Mouse (Mus musculus) myocyte (in vitro differentiated cells): ENCODE results near the gene Tmf1. TPM values are rescaled to one million over a fixed set of nuclear protein-coding genes. Genes with fewer than 3 reads are reported as not detected.

Source experiments
- H3K27me3 ChIP-seq: one replicate; pipeline ENCODE4 v1.6.1; 2011; ENCODE audit not compliant: control insufficient read depth, insufficient read depth, insufficient read length
- H3K36me3 ChIP-seq: one replicate; pipeline ENCODE4 v1.6.1; 2011; ENCODE audit not compliant: control insufficient read depth, insufficient read depth
- H3K4me2 ChIP-seq: one replicate; pipeline ENCODE4 v1.6.1; 2011; ENCODE audit warnings: low read depth, control low read depth
- H3K4me3 ChIP-seq: one replicate; pipeline ENCODE4 v1.5.1; 2011; ENCODE audit warnings: mild to moderate bottlenecking, control low read depth, moderate library complexity
- H3K79me2 ChIP-seq: one replicate; pipeline ENCODE4 v1.6.1; 2011; ENCODE audit not compliant: control insufficient read depth, insufficient read depth
- H3ac ChIP-seq: one replicate; pipeline ENCODE4 v1.6.1; 2011; ENCODE audit not compliant: control insufficient read depth, insufficient read length
- CEBPB ChIP-seq: IDR thresholded peaks from 2 replicates; pipeline ENCODE4 v1.6.1; 2011; ENCODE audit warnings: mild to moderate bottlenecking, moderate library complexity; ENCODE audit not compliant: poor library complexity, insufficient read depth, severe bottlenecking
- E2F4 ChIP-seq: IDR thresholded peaks from one replicate; pipeline ENCODE4 v1.6.1; 2011; ENCODE audit warnings: mild to moderate bottlenecking, control low read depth, moderate library complexity; ENCODE audit not compliant: insufficient read depth
- MYOD1 ChIP-seq, 3 experiments: IDR thresholded peaks; one replicate each; pipeline ENCODE4 v1.6.1; 2011; ENCODE audit warnings: control low read depth in 2 of 3, low read depth in 2 of 3, mild to moderate bottlenecking in 2 of 3, moderate library complexity in 1 of 3; ENCODE audit not compliant: insufficient read length in 2 of 3, control insufficient read depth in 1 of 3
- MYOG ChIP-seq, 3 experiments: IDR thresholded peaks; one replicate each; pipeline ENCODE4 v1.6.1; 2011; ENCODE audit warnings: control low read depth in 2 of 3, low read depth in 2 of 3, mild to moderate bottlenecking in 2 of 3; ENCODE audit not compliant: insufficient read length in 2 of 3, control insufficient read depth in 1 of 3, insufficient read depth in 1 of 3
- POLR2A ChIP-seq: IDR thresholded peaks from one replicate; pipeline ENCODE4 v1.6.1; 2011; ENCODE audit warnings: low read depth, mild to moderate bottlenecking, control low read depth, moderate library complexity; ENCODE audit not compliant: insufficient read length
- POLR2AphosphoS2 ChIP-seq: IDR thresholded peaks from one replicate; pipeline ENCODE4 v1.6.1; 2011; ENCODE audit warnings: low read depth, control low read depth; ENCODE audit not compliant: insufficient read length
- REST ChIP-seq: IDR thresholded peaks from one replicate; pipeline ENCODE4 v1.6.1; 2011; ENCODE audit warnings: mild to moderate bottlenecking, control low read depth, moderate library complexity; ENCODE audit not compliant: insufficient read depth, insufficient read length
- SRF ChIP-seq: IDR thresholded peaks from one replicate; pipeline ENCODE4 v1.6.1; 2011; ENCODE audit warnings: low read depth; ENCODE audit not compliant: control insufficient read depth, insufficient read length
- TCF12 ChIP-seq: IDR thresholded peaks from one replicate; pipeline ENCODE4 v1.6.1; 2011; ENCODE audit warnings: mild to moderate bottlenecking, control low read depth; ENCODE audit not compliant: poor library complexity, insufficient read depth, severe bottlenecking
- TCF3 ChIP-seq: IDR thresholded peaks from one replicate; pipeline ENCODE4 v1.6.1; 2011; ENCODE audit warnings: low read depth, control low read depth; ENCODE audit not compliant: insufficient read length
- polyA plus RNA-seq: library from polyadenylated mRNA; unstranded; fragments of >200 nt; fragmentation: generic; extraction: Trizol; gene quantifications from one replicate; pipeline ENCODE4 v1.2.1, GENCODE M21; 2012; ENCODE audit warnings: missing spikeins

Gene Tmf1
- polyA plus RNA-seq, 1 experiment = 11.7 TPM

DNA sequence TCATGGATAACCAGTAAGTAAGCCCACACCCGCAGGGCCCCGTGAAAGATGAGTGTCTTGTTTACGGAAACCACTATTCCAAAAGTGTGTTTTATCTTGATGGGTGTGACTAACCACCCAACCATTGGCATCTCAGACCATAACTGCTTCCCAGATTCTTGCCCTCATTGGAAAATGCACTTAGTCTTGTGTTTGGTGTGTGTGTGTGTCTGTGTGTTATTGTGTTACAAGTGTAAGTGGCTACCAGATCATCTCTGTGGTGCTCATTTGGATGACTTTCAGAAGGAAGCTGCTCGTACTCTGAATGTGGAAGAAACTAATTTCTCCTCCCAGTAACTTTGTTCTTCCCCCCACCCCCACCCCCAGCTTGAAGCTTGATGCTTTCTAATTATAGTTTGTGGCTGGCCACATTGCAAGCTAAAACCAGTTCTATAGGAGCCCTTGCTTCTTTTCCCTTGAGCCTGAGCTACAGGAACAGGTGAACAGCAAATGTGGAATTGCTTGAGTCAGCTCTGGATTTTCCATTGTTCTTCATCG is 44.1 kb upstream of the Tmf1 start:
- H3K4me3 ChIP-seq = peak overlapping the region; percentile 5
- peak overlapping the region; percentile 68 for H3K4me2 ChIP-seq
- no peaks in the 10 kb centered on the region for H3K27me3 ChIP-seq
- peaks cover 22% of the 10 kb centered on the region for H3K36me3 ChIP-seq
- TF ChIP-seq MYOG (IDR thresholded peaks at IDR 0.05; ENCODE audit: control insufficient read depth in 1 of 3, insufficient read depth in 1 of 3, insufficient read length in 2 of 3, low read depth in 2 of 3) = peak in 2 of 3 experiments; percentile 18 to 37
- peak; percentile 28 for TF ChIP-seq POLR2AphosphoS2
- TF ChIP-seq MYOD1 (IDR thresholded peaks at IDR 0.05; ENCODE audit: control insufficient read depth in 1 of 3, insufficient read length in 2 of 3, low read depth in 2 of 3) = peak; percentile 90 to 92 (median 90)
- TF ChIP-seq SRF = no peak
- no peak for TF ChIP-seq TCF3
- TF ChIP-seq TCF12 = peak; percentile 89
- TF ChIP-seq REST = no peak
- H3K79me2 ChIP-seq = peaks cover 69% of the 10 kb centered on the region
- no peak overlapping the region for H3ac ChIP-seq

DNA sequence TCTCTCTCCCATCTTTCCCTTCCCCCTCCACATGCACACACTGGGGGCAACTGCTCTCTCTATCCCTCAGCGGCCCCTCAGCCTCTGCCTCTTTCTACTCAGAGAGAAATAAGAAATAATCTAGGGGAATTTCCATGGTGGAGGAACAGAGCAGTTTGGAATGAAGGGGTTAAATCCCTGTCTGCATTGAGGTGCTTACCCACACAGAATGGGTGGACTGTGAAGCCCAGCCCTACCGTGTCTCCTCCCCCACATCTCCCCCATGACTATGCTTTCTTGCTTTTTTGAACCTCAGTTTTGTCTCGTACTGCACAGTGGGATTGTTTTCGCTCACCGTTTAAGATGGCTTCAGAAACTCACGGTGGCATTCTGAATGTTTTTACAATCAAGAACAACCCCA is 43.4 kb upstream of the Tmf1 start:
- H3K79me2 ChIP-seq = peaks cover 73% of the 10 kb centered on the region
- H3K4me2 ChIP-seq = peak overlapping the region; percentile 68
- no peak overlapping the region for H3ac ChIP-seq
- H3K27me3 ChIP-seq = no peaks in the 10 kb centered on the region
- peak overlapping the region; percentile 5 for H3K4me3 ChIP-seq
- TF ChIP-seq E2F4 = no peak
- TF ChIP-seq POLR2AphosphoS2 = peak; percentile 52
- peak in 1 of 3 experiments; percentile 26 for TF ChIP-seq MYOD1 (IDR thresholded peaks at IDR 0.05; ENCODE audit: control insufficient read depth in 1 of 3, insufficient read length in 2 of 3, low read depth in 2 of 3)
- TF ChIP-seq POLR2A = peak; percentile 15
- H3K36me3 ChIP-seq = peaks cover 22% of the 10 kb centered on the region

DNA sequence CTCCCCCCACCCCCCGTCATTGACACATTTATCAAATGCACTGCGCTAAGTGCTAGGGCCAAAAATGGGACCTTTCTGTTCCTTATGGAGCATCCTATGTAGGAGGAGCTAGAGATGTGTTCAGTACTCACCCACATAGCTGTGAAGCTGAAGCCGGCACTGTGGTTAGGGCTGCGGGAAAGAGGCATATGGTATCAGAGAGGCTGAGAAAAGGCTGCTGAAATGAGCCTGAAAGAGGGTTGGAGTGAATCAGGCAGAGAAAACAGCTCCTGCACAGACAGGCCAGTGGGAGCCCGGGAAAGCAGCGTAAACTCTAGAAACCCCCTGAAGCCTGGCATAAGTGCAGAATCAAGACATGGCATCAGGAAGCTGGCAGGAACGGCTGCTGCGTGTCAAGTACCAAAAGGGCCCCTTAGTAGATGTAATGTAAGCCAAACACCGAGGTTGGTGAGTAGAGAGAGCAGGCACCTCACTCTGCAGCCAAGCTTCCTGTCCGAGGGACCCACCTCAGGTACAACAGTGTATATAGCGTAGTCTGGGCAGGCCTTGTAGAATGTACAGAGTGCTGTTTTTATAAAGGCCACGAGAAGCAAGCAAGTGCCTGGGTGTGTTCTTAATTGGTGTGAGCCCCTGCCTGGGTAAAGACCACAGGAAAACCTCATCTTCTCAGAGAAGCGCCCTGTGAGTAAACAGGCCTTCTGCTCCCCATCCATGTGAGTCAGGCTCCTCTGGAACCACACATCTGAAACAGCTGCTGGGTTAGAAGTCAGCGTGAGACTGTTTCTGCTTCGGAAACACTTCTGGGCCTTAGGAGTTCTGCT is 42.5 kb upstream of the Tmf1 start:
- Histone ChIP-seq H3K4me3 (peak overlapping the region; percentile 5), H3K4me2 (peak overlapping the region; percentile 68), H3K36me3 (peaks cover 17% of the 10 kb centered on the region), H3K27me3 (no peaks in the 10 kb centered on the region), H3K79me2 (peaks cover 76% of the 10 kb centered on the region), H3ac (no peak overlapping the region)
- peak in 2 of 3 experiments; percentile 36 to 64 for TF ChIP-seq MYOG (IDR thresholded peaks at IDR 0.05; ENCODE audit: control insufficient read depth in 1 of 3, insufficient read depth in 1 of 3, insufficient read length in 2 of 3, low read depth in 2 of 3)
- TF ChIP-seq SRF = no peak
- TF ChIP-seq CEBPB = no peak
- TF ChIP-seq MYOD1 (IDR thresholded peaks at IDR 0.05; ENCODE audit: control insufficient read depth in 1 of 3, insufficient read length in 2 of 3, low read depth in 2 of 3) = peak in 2 of 3 experiments; percentile 30 to 67
- peak; percentile 34 for TF ChIP-seq POLR2A

DNA sequence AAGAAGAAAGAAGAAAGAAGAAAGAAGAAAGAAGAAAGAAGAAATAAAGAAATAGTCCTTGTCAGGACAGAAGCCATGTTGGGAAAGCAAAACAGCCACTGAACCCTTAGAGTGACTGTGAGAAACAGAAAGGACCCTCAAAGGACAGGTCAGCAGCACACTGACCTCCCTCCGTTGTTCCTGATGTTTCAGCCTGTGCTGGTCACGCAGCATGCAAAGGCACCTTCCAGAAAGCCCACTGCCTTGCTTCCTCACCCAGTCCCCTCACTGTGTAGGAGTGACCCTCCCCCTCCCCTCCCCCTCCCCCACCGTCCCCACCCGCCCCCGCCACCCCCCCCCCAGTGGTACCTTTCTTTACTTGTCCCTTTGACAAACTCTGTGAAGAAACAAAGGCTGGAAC is 41.8 kb upstream of the Tmf1 start:
- H3K27me3 ChIP-seq = no peaks in the 10 kb centered on the region
- H3ac ChIP-seq = no peak overlapping the region
- TF ChIP-seq MYOD1 (IDR thresholded peaks at IDR 0.05; ENCODE audit: control insufficient read depth in 1 of 3, insufficient read length in 2 of 3, low read depth in 2 of 3) (no peak), POLR2AphosphoS2 (peak; percentile 64)
- peaks cover 71% of the 10 kb centered on the region for H3K79me2 ChIP-seq
- H3K36me3 ChIP-seq = peaks cover 13% of the 10 kb centered on the region
- H3K4me3 ChIP-seq = no peak overlapping the region
- peak overlapping the region; percentile 68 for H3K4me2 ChIP-seq

DNA sequence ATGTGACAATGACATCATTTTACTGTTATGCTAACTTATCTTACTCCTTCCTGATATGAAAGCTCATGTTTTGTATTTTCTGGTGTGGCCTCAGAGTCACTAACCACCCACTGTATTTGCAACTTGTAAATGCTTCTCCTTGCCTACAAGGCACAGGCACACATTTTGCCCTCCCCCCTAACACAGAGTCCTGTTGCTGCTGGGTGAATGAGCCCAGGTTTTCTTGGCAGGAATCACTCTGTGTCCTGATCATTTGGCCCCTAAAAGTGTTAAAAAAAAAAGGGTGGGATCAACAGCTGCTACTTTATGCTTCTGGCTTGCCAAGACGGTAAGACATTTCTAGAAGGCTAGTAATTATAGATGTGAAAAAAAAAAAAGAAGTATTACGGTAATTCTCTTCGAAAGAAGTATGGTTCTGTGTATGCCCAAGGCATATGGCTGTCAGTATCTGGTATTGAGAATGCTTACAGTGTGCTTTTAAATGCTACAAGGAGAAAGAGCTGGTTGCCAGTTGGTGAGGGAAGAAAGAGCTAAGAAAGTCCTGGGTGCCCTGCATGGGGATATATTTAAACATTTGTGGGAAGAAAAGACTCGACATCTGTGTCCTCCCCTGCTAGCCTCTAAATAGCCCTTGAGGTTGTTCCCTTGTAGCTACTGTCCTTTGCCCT is 37.4 kb upstream of the Tmf1 start:
- H3K27me3 ChIP-seq = no peaks in the 10 kb centered on the region

More for the DNA sequence above, 37.4 kb upstream of the Tmf1 start:
- H3ac ChIP-seq = no peak overlapping the region
- peaks cover 93% of the 10 kb centered on the region for H3K79me2 ChIP-seq
- H3K36me3 ChIP-seq = peaks cover 17% of the 10 kb centered on the region
- TF ChIP-seq TCF12 (no peak), MYOG (IDR thresholded peaks at IDR 0.05; ENCODE audit: control insufficient read depth in 1 of 3, insufficient read depth in 1 of 3, insufficient read length in 2 of 3, low read depth in 2 of 3) (peak in 1 of 3 experiments; percentile 8)
- H3K4me3 ChIP-seq = peak overlapping the region; percentile 4
- peak overlapping the region; percentile 79 for H3K4me2 ChIP-seq
